Comparison of ENCODE assay signal across 11 mouse cellular contexts in genomic region chr5:36724274-36724673, GRCm38 (mm10). TPM values are rescaled to one million over a fixed set of nuclear protein-coding genes. Genes with fewer than 3 reads are reported as not detected.
DNase-seq lines count a peak whose midpoint lies in the region; ATAC-seq lines count a peak whose summit lies in the region.
"Had no signal": no experiment of that assay in that cellular context is flagged by ENCODE, and none has a peak within 500 bp of the region (broad histone marks: within the 10 kb centered on the region; RNA-seq: fewer than 3 reads in every experiment).

No protein-coding gene starts in this region.

- intact Hi-C loops in left cerebral cortex, postnatal 4 days (cut with DNase I): no loop called here

- 0 out of 2 replicates have a peak, but pooled peaks have one; percentile 1 for ATAC-seq in liver, embryonic 13.5 days (ENCODE audit: low read depth)
- ATAC-seq in hindbrain, embryonic 14.5 days (ENCODE audit: low FRiP score): no peak
- no peak for ATAC-seq in cerebellum, adult (ENCODE audit: insufficient number of reproducible peaks, low FRiP score, low TSS enrichment)

- H3K4me1 ChIP-seq in liver, embryonic 13.5 days (replicated peaks): peaks cover 81% of the 10 kb centered on the region
- no peaks in the 10 kb centered on the region for H3K4me1 ChIP-seq in hindbrain, embryonic 14.5 days (replicated peaks; ENCODE audit: control insufficient read depth, insufficient read depth, low read length)

- no peaks in the 10 kb centered on the region for H3K36me3 ChIP-seq in liver, embryonic 13.5 days
- H3K36me3 ChIP-seq in hindbrain, embryonic 14.5 days (replicated peaks; ENCODE audit: control insufficient read depth, insufficient read depth): no peaks in the 10 kb centered on the region
- H3K36me3 ChIP-seq: hindbrain, embryonic 10.5 days had no signal

- H3K4me2 ChIP-seq in liver, embryonic 13.5 days: no peak overlapping the region
- H3K4me2 ChIP-seq in hindbrain, embryonic 14.5 days (replicated peaks): no peak overlapping the region

- peaks cover 3% of the 10 kb centered on the region; the same call in 1 of the 2 replicates for H3K27me3 ChIP-seq in liver, embryonic 13.5 days
- no peaks in the 10 kb centered on the region for H3K27me3 ChIP-seq in hindbrain, embryonic 14.5 days (ENCODE audit: control insufficient read depth, insufficient read depth, low read length)

- peak overlapping the region; percentile 99 for H3K27ac ChIP-seq in liver, embryonic 13.5 days
- H3K27ac ChIP-seq in hindbrain, embryonic 14.5 days: no peak overlapping the region
- H3K27ac ChIP-seq: hindbrain, embryonic 10.5 days; left cerebral cortex, adult 2 months had no signal

- H3K9me3 ChIP-seq in liver, embryonic 13.5 days (replicated peaks): no peaks in the 10 kb centered on the region
- H3K9me3 ChIP-seq in hindbrain, embryonic 14.5 days (ENCODE audit: control insufficient read depth, low read length): no peaks in the 10 kb centered on the region
- H3K9me3 ChIP-seq: hindbrain, embryonic 10.5 days; megakaryocyte, embryonic 14.5 days had no signal

- H3K9ac ChIP-seq in liver, embryonic 13.5 days: peak overlapping the region; percentile 40; the same call in 1 of the 2 replicates
- H3K9ac ChIP-seq in hindbrain, embryonic 14.5 days: no peak overlapping the region

- H3K4me3 ChIP-seq in liver, embryonic 13.5 days (replicated peaks): no peak overlapping the region
- H3K4me3 ChIP-seq in hindbrain, embryonic 14.5 days (replicated peaks; ENCODE audit: low read length): no peak overlapping the region
- H3K4me3 ChIP-seq: hindbrain, embryonic 10.5 days; left cerebral cortex, adult 2 months; megakaryocyte, embryonic 14.5 days had no signal

- peak; percentile 31 for DNase-seq in CD4-positive helper T cell, adult 2 months (ENCODE audit: low read depth, low spot score)
- DNase-seq in adipocyte (ENCODE audit: low spot score): peak; percentile 77
- DNase-seq in kidney, adult 18-20 months: peak; percentile 76
- no peak for DNase-seq in liver, embryonic 13.5 days
- no peak for DNase-seq in urinary bladder, postnatal 10 days (ENCODE audit: low spot score)
- no peak for DNase-seq in hindbrain, embryonic 14.5 days (ENCODE audit: low spot score)
- DNase-seq in left cerebral cortex, postnatal 4 days: no peak

- 81% methylated on average over 7 of the region's 7 CpGs for WGBS in liver, embryonic 13.5 days (ENCODE audit: insufficient replicate concordance)
- WGBS in hindbrain, embryonic 14.5 days: 72% methylated on average over 7 of the region's 7 CpGs

RNA-seq across cellular contexts. Expression of gene Bloc1s4, which starts 24.2 kb away (rescaled TPM):
- polyA plus RNA-seq in liver, embryonic 13.5 days (2015; fragmentation: Nextera tagmentation; extraction: Ambion mirVana): 15.5 and 16.7 TPM in 2 replicates
- polyA plus RNA-seq in hindbrain, embryonic 14.5 days (2014; fragmentation: Nextera tagmentation; extraction: Ambion mirVana): 26.0 and 26.1 TPM in 2 replicates
- 10 to 100 TPM; 15.2 to 17.5 TPM for total RNA-seq in left cerebral cortex, postnatal 4 days (2021)

RNA-seq across cellular contexts. Expression of gene D5Ertd579e, which starts 28.4 kb away (rescaled TPM):
- polyA plus RNA-seq in liver, embryonic 13.5 days (2015; fragmentation: Nextera tagmentation; extraction: Ambion mirVana): 21.9 and 25.3 TPM in 2 replicates
- polyA plus RNA-seq in hindbrain, embryonic 14.5 days (2014; fragmentation: Nextera tagmentation; extraction: Ambion mirVana): 45.3 and 47.0 TPM in 2 replicates
- total RNA-seq in left cerebral cortex, postnatal 4 days (2021): 10 to 100 TPM; 82.6 to 89.0 TPM

Comparison
In these comparisons a context has a peak if more than half of its experiments do, and no peak if none do; other contexts are left out.
1. DNase-seq: peak in CD4-positive helper T cell, adult 2 months (single experiment), adipocyte (single experiment) and kidney, adult 18-20 months (single experiment); none in liver, embryonic 13.5 days (single experiment), urinary bladder, postnatal 10 days (single experiment), hindbrain, embryonic 14.5 days (single experiment) and left cerebral cortex, postnatal 4 days (single experiment).